Mouse (Mus musculus) limb, embryonic 11.5 days (tissue): ENCODE data around the gene Ppp1r9a. TPM values are rescaled to one million over a fixed set of nuclear protein-coding genes. Genes with fewer than 3 reads are reported as not detected.
A peak's percentile ranks its signal among the peaks of the same experiment; 100 is the strongest.

Experiments used
- ATAC-seq: fragments of 200-750 bp; cut with Nextera tagmentation; 2 replicates; pipeline ENCODE4 v1.8.0; 2017; ENCODE audit warnings: low read depth; ENCODE audit not compliant: insufficient number of reproducible peaks, low FRiP score, low TSS enrichment
- DNase-seq: peaks from one replicate; pipeline ENCODE4 v3.0.0-alpha.2; 2015; ENCODE audit warnings: low spot score
- H3K27ac ChIP-seq: fragments of 300-500 bp; sonication (generic); replicated peaks from 2 replicates; pipeline ENCODE4 v1.5.1; 2014; ENCODE audit warnings: low read depth, mild to moderate bottlenecking, low read length
- H3K27me3 ChIP-seq: fragments of 300-500 bp; sonication (generic); 2 replicates; pipeline ENCODE4 v1.6.1; 2014; ENCODE audit warnings: mild to moderate bottlenecking, low read length, mixed read lengths; ENCODE audit not compliant: control insufficient read depth, insufficient read depth
- H3K36me3 ChIP-seq: fragments of 300-500 bp; sonication (generic); 2 replicates; pipeline ENCODE4 v1.6.1; 2014; ENCODE audit warnings: mild to moderate bottlenecking, low read length, moderate library complexity, mixed read lengths; ENCODE audit not compliant: control insufficient read depth, insufficient read depth
- H3K4me1 ChIP-seq: fragments of 300-500 bp; sonication (generic); 2 replicates; pipeline ENCODE4 v1.6.1; 2014; ENCODE audit warnings: low read length, mixed read lengths; ENCODE audit not compliant: control insufficient read depth, insufficient read depth
- H3K4me2 ChIP-seq: fragments of 300-500 bp; sonication (generic); 2 replicates; pipeline ENCODE4 v1.6.1; 2014; ENCODE audit warnings: low read depth, mild to moderate bottlenecking, moderate library complexity; ENCODE audit not compliant: severe bottlenecking
- H3K4me3 ChIP-seq: fragments of 300-500 bp; sonication (generic); 2 replicates; pipeline ENCODE4 v1.5.1; 2014; ENCODE audit warnings: low read depth, low read length
- H3K9ac ChIP-seq: fragments of 300-500 bp; sonication (generic); 2 replicates; pipeline ENCODE4 v1.6.1; 2014; ENCODE audit warnings: mild to moderate bottlenecking, low read length
- H3K9me3 ChIP-seq: fragments of 300-500 bp; sonication (generic); 2 replicates; pipeline ENCODE4 v1.6.1; 2016; ENCODE audit warnings: low read length; ENCODE audit not compliant: control insufficient read depth
- WGBS: fragments of 180-500 bp; shearing (Covaris S2); extraction: QIAGEN DNeasy Blood & Tissue Kit; methylation state at CpG from one replicate; pipeline ENCODE4 v1.1.7; 2014; 5-methylcytosine and 5-hydroxymethylcytosine counted together
- polyA plus RNA-seq: library from polyadenylated mRNA; unstranded; fragments of >200 nt; fragmentation: Nextera tagmentation; extraction: Ambion mirVana; gene quantifications from 2 replicates; pipeline ENCODE4 v1.2.1, GENCODE M21; 2014

Ppp1r9a gene
- polyA plus RNA-seq, 1 experiment from 2014 or later, result 27.9 TPM

- Histone ChIP-seq H3K4me2 (no peak overlapping the region), H3K27ac (no peak overlapping the region; the same call in 1 of the 2 replicates), H3K9ac (no peak overlapping the region), H3K36me3 (no peaks in the 10 kb centered on the region), H3K9me3 (no peaks in the 10 kb centered on the region), H3K27me3 (no peaks in the 10 kb centered on the region), H3K4me3 (no peak overlapping the region), H3K4me1 (peaks cover 8% of the 10 kb centered on the region)
- WGBS, result 86% methylated on average over 5 of the region's 5 CpGs
- DNase-seq, result no peak
- no peak for ATAC-seq
Measured at GRCm38 (mm10) chr6:5080496-5080895, 177.8 kb downstream of the Ppp1r9a start.

DNA sequence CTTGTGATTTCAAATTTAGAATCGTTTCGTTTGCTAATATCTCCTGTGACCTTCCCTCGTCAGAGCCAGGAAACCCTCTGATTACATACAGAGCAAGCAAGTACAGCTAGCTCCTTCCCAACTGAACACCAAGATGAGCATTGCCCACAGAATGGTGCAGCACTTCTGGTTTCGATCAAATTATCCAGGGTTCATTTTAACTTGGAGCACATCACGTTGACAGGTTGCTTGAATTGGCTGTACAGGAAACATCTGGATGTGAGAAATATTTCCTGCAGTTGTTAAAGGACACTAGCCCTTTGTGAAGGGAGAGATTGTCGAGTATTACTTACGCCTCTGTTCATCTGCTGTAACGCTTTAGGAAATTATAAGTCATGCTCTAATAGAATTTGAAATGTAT lies 178.4 kb downstream of the Ppp1r9a start:
- WGBS, result 20% methylated on average over 8 of the region's 8 CpGs
- Histone ChIP-seq H3K4me1 (peaks cover 8% of the 10 kb centered on the region), H3K4me2 (no peak overlapping the region), H3K9me3 (no peaks in the 10 kb centered on the region), H3K36me3 (no peaks in the 10 kb centered on the region), H3K27me3 (no peaks in the 10 kb centered on the region), H3K27ac (0 out of 2 replicates have a peak overlapping the region, but pooled peaks have one; percentile 43), H3K4me3 (no peak overlapping the region), H3K9ac (no peak overlapping the region)
- DNase-seq (peak; percentile 46), ATAC-seq (0 out of 2 replicates have a peak, but pooled peaks have one; percentile 57)

GRCm38 (mm10) chr6:5082144-5082543 lies 179.4 kb downstream of the Ppp1r9a start:
- Histone ChIP-seq H3K27me3 (no peaks in the 10 kb centered on the region), H3K4me3 (no peak overlapping the region), H3K4me2 (no peak overlapping the region), H3K9ac (no peak overlapping the region), H3K36me3 (no peaks in the 10 kb centered on the region), H3K27ac (no peak overlapping the region; the same call in 1 of the 2 replicates), H3K4me1 (peaks cover 8% of the 10 kb centered on the region), H3K9me3 (no peaks in the 10 kb centered on the region)
- ATAC-seq (no peak), DNase-seq (no peak)

GRCm38 (mm10) chr6:5082740-5083139 lies 180.0 kb downstream of the Ppp1r9a start:
- DNase-seq (no peak), ATAC-seq (no peak)
- Histone ChIP-seq H3K4me3 (no peak overlapping the region), H3K27me3 (no peaks in the 10 kb centered on the region), H3K9me3 (no peaks in the 10 kb centered on the region), H3K36me3 (no peaks in the 10 kb centered on the region), H3K4me1 (peaks cover 8% of the 10 kb centered on the region), H3K9ac (no peak overlapping the region), H3K4me2 (no peak overlapping the region), H3K27ac (no peak overlapping the region)
- 43% methylated on average over 2 of the region's 2 CpGs for WGBS

DNA sequence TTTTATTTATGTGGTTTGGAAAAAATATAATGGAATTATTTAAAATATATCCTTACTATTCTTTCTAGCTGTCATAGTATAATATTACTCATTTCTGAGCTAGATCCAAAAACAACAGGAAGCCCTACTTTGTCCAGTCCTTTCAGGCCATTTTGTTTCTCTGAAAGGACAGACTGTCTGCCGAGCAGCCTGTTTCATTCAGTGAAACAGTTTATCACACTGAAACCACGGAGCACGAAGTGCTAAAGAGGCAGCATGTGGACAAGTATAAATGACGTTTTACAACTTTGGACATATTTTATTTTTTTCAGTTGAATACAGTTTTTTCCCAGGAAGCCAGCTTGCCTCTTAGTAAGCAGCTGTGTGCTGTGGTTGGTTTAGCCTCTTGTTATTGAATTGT lies 181.2 kb downstream of the Ppp1r9a start:
- H3K27ac ChIP-seq, result no peak overlapping the region
- no peak overlapping the region for H3K4me2 ChIP-seq
- H3K4me3 ChIP-seq, result no peak overlapping the region
- WGBS, result 47% methylated on average over 4 of the region's 4 CpGs
- ATAC-seq (no peak), DNase-seq (no peak)
- H3K9ac ChIP-seq, result no peak overlapping the region
- no peaks in the 10 kb centered on the region for H3K27me3 ChIP-seq
- no peaks in the 10 kb centered on the region for H3K9me3 ChIP-seq
- peaks cover 8% of the 10 kb centered on the region for H3K4me1 ChIP-seq
- no peaks in the 10 kb centered on the region for H3K36me3 ChIP-seq

DNA sequence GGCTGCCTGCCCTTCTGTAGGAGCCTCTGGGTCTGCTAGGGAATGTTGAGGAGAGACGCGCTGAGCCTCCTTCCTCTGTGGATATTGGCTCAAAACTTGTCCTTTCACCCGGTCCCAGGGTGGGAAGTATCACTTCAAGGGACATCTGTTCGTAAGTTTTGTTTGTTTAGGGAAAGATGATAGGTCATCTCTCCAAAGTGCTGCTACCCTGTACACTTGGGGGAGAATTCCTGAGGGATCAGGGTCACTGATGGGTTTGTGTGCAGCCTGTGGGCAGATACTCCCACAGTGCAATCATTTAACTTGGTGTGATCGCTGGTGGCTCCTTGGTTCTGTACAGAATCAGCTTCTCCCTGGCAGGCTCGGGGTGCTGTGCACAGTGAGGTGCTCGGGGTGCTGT lies 189.2 kb downstream of the Ppp1r9a start:
- H3K4me2 ChIP-seq, result no peak overlapping the region
- H3K9me3 ChIP-seq, result no peaks in the 10 kb centered on the region
- H3K4me1 ChIP-seq, result peaks cover 8% of the 10 kb centered on the region; the same call in 1 of the 2 replicates
- H3K36me3 ChIP-seq, result no peaks in the 10 kb centered on the region
- H3K4me3 ChIP-seq, result no peak overlapping the region
- no peak overlapping the region for H3K9ac ChIP-seq
- no peak for DNase-seq
- 0 out of 2 replicates have a peak, but pooled peaks have one; percentile 26 for ATAC-seq
- H3K27ac ChIP-seq, result no peak overlapping the region
- WGBS, result 89% methylated on average over 7 of the region's 7 CpGs
- H3K27me3 ChIP-seq, result no peaks in the 10 kb centered on the region

GRCm38 (mm10) chr6:5092795-5093194 lies 190.1 kb downstream of the Ppp1r9a start:
- no peak for ATAC-seq

DNA sequence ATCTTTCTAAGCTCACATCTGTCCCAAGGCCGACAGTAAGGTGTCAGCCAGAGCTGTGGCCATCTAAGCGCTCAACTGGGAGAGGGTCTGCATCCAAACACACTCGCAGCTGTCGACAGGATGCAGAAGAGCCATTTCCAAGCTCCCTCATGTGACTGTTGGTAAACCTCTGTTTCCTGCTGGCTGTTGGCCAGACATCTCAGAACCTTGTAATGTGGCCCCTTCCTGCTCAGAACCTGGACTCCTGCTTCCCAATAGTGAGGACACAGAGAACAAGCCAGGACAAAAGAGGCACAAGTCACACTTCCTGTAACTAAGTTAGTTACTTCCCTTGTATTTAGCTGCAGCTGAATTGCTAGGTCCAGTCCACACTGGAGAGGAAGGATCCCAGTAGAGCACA lies 190.8 kb downstream of the Ppp1r9a start:
- H3K27ac ChIP-seq, result 0 out of 2 replicates have a peak overlapping the region, but pooled peaks have one; percentile 30
- H3K4me1 ChIP-seq, result peaks cover 10% of the 10 kb centered on the region
- no peaks in the 10 kb centered on the region for H3K36me3 ChIP-seq
- no peaks in the 10 kb centered on the region for H3K27me3 ChIP-seq
- no peaks in the 10 kb centered on the region for H3K9me3 ChIP-seq
- DNase-seq, result peak; percentile 28
- no peak overlapping the region for H3K9ac ChIP-seq
- WGBS, result 69% methylated on average over 4 of the region's 4 CpGs
- no peak overlapping the region for H3K4me2 ChIP-seq
- H3K4me3 ChIP-seq, result no peak overlapping the region
- ATAC-seq, result no peak

More at GRCm38 (mm10) chr6:5092795-5093194, 190.1 kb downstream of the Ppp1r9a start:
- 93% methylated on average over 4 of the region's 4 CpGs for WGBS
- no peaks in the 10 kb centered on the region for H3K9me3 ChIP-seq
- no peaks in the 10 kb centered on the region for H3K36me3 ChIP-seq
- H3K4me3 ChIP-seq, result no peak overlapping the region
- no peak overlapping the region for H3K27ac ChIP-seq
- H3K27me3 ChIP-seq, result no peaks in the 10 kb centered on the region
- no peak overlapping the region for H3K4me2 ChIP-seq
- no peak overlapping the region for H3K9ac ChIP-seq
- DNase-seq, result no peak
- peaks cover 8% of the 10 kb centered on the region; the same call in 1 of the 2 replicates for H3K4me1 ChIP-seq

GRCm38 (mm10) chr6:5095365-5095973 lies 192.8 kb downstream of the Ppp1r9a start:
- ATAC-seq, result no peak
- Histone ChIP-seq H3K9me3 (no peaks in the 10 kb centered on the region), H3K4me3 (no peak overlapping the region), H3K27me3 (no peaks in the 10 kb centered on the region), H3K4me1 (peaks cover 27% of the 10 kb centered on the region), H3K9ac (no peak overlapping the region), H3K36me3 (no peaks in the 10 kb centered on the region), H3K4me2 (no peak overlapping the region), H3K27ac (no peak overlapping the region)
- DNase-seq, result no peak
- WGBS, result 81% methylated on average over 9 of the region's 9 CpGs
